8 mouse cellular contexts compared by ENCODE assay signal in genomic region chr9:121719347-121720331, GRCm38 (mm10). TPM values are rescaled to one million over a fixed set of nuclear protein-coding genes. Genes with fewer than 3 reads are reported as not detected.
DNase-seq lines count a peak whose midpoint lies in the region; ATAC-seq and TF ChIP-seq lines count a peak whose summit lies in the region.

No protein-coding gene starts in this region.

- no peaks in the 10 kb centered on the region for H3K36me3 ChIP-seq in embryonic facial prominence, embryonic 13.5 days
- no peaks in the 10 kb centered on the region for H3K36me3 ChIP-seq in liver, adult 2 months (ENCODE audit: control insufficient read depth, insufficient read depth, low read length)
- H3K36me3 ChIP-seq in myocyte (ENCODE audit: control insufficient read depth, insufficient read depth): no peaks in the 10 kb centered on the region

- peak overlapping the region; percentile 90 for H3K27ac ChIP-seq in layer of hippocampus, adult 2 months
- peak overlapping the region; percentile 94 for H3K27ac ChIP-seq in embryonic facial prominence, embryonic 13.5 days
- H3K27ac ChIP-seq in liver, adult 2 months (replicated peaks; ENCODE audit: insufficient read depth, low read depth, low read length): peak overlapping the region; percentile 68

- no peak for DNase-seq in layer of hippocampus, adult 2 months (ENCODE audit: low spot score in 2 of 2)
- no peak for DNase-seq in layer of hippocampus, adult 11-12 months (ENCODE audit: low spot score)
- DNase-seq in adrenal gland, adult 2 months: peak; percentile 52
- DNase-seq in heart, postnatal 4 days: peak; percentile 68
- DNase-seq in liver, adult 2 months (ENCODE audit: extremely low read depth, low read depth, low spot score): peak; percentile 55
- peak; percentile 44 for DNase-seq in thymus, postnatal 25 days

- peak; percentile 64 for ATAC-seq in embryonic facial prominence, embryonic 13.5 days (ENCODE audit: insufficient number of reproducible peaks, insufficient read depth, low FRiP score, low TSS enrichment, low read depth)

- H3K4me2 ChIP-seq in embryonic facial prominence, embryonic 13.5 days: peak overlapping the region; percentile 91
- H3K4me2 ChIP-seq in myocyte (ENCODE audit: low read depth): peak overlapping the region; percentile 90

- H3K9ac ChIP-seq in embryonic facial prominence, embryonic 13.5 days: peak overlapping the region; percentile 97
- H3K9ac ChIP-seq in liver, adult 2 months (ENCODE audit: low read depth, low read length): peak overlapping the region; percentile 90

- no peak for TF ChIP-seq POLR2A in liver, adult 2 months (IDR thresholded peaks at IDR 0.05; ENCODE audit: extremely low read depth, insufficient read depth, low read length)
- TF ChIP-seq POLR2A in myocyte (IDR thresholded peaks at IDR 0.05; ENCODE audit: insufficient read length, low read depth): peak; percentile 15

- 0 out of 2 replicates have a peak, but pooled peaks have one; percentile 2 for TF ChIP-seq CTCF in layer of hippocampus, adult 2 months (conservative IDR thresholded peaks at IDR 0.05)
- no peak for TF ChIP-seq CTCF in liver, adult 2 months (IDR thresholded peaks at IDR 0.05; ENCODE audit: low read depth, low read length)

- no peaks in the 10 kb centered on the region for H3K9me3 ChIP-seq in embryonic facial prominence, embryonic 13.5 days

- under 1% methylated on average over 72 of the region's 87 CpGs for whole genome bisulfite sequencing in embryonic facial prominence, embryonic 13.5 days
- under 1% methylated on average over 64 of the region's 87 CpGs for WGBS in liver, adult 2 months

- H3ac ChIP-seq in myocyte (ENCODE audit: control insufficient read depth, insufficient read length): peak overlapping the region; percentile 68

- peak overlapping the region; percentile 70 for H3K4me3 ChIP-seq in layer of hippocampus, adult 2 months
- peak overlapping the region; percentile 71 for H3K4me3 ChIP-seq in embryonic facial prominence, embryonic 13.5 days
- H3K4me3 ChIP-seq in liver, adult 2 months (ENCODE audit: insufficient read depth, low read depth, low read length): peak overlapping the region; percentile 83
- peak overlapping the region; percentile 80 for H3K4me3 ChIP-seq in myocyte

- no peaks in the 10 kb centered on the region for H3K27me3 ChIP-seq in embryonic facial prominence, embryonic 13.5 days
- no peaks in the 10 kb centered on the region for H3K27me3 ChIP-seq in liver, adult 2 months (ENCODE audit: control insufficient read depth, insufficient read depth, low read length)
- no peaks in the 10 kb centered on the region for H3K27me3 ChIP-seq in myocyte (ENCODE audit: control insufficient read depth, insufficient read depth, insufficient read length)

- H3K79me2 ChIP-seq in liver, adult 2 months (ENCODE audit: control insufficient read depth, insufficient read depth, low read length): peaks cover 2% of the 10 kb centered on the region; the same call in 1 of the 2 replicates
- peaks cover 52% of the 10 kb centered on the region for H3K79me2 ChIP-seq in myocyte (ENCODE audit: control insufficient read depth, insufficient read depth)

- peaks cover 8% of the 10 kb centered on the region for H3K4me1 ChIP-seq in embryonic facial prominence, embryonic 13.5 days
- peaks cover 12% of the 10 kb centered on the region for H3K4me1 ChIP-seq in liver, adult 2 months (ENCODE audit: control insufficient read depth, insufficient read depth, low read length)

TF ChIP-seq in myocyte, 11 proteins besides CTCF, POLR2A, EP300 and RAD21:
- TF ChIP-seq MYOG (IDR thresholded peaks at IDR 0.05; ENCODE audit: control insufficient read depth in 1 of 3, insufficient read depth in 1 of 3, insufficient read length in 2 of 3, low read depth in 2 of 3): peak in 1 of 3 experiments; percentile 34
- TF ChIP-seq TCF12 (IDR thresholded peaks at IDR 0.05; ENCODE audit: insufficient read depth, poor library complexity, severe bottlenecking): no peak
- peak in 2 of 3 experiments; percentile 16 to 41 for TF ChIP-seq MYOD1 (IDR thresholded peaks at IDR 0.05; ENCODE audit: control insufficient read depth in 1 of 3, insufficient read length in 2 of 3, low read depth in 2 of 3)

RNA-seq across cellular contexts. Expression of gene Nktr, which starts 0.7 kb away (rescaled TPM):
- 100 to 1,000 TPM; 104 to 127 TPM for total RNA-seq in layer of hippocampus, adult 2 months (2021)
- total RNA-seq in adrenal gland, adult 2 months (2021): 10 to 100 TPM; 54.2 to 83.7 TPM
- 24.9 and 25.0 TPM in 2 replicates for polyA plus RNA-seq in adrenal gland, adult 2 months (2012; rRNA removed)
- 70.1 and 84.9 TPM in 2 replicates for polyA plus RNA-seq in embryonic facial prominence, embryonic 13.5 days (2015; fragmentation: Nextera tagmentation; extraction: Ambion mirVana)
- total RNA-seq in heart, postnatal 4 days (2021): 10 to 100 TPM; 67.6 to 73.5 TPM
- total RNA-seq in liver, adult 2 months (2014; rRNA removed): 36.7 and 38.4 TPM in 2 replicates
- polyA plus RNA-seq in liver, adult 2 months (2012; rRNA removed): 13.0 and 27.2 TPM in 2 replicates
- polyA plus RNA-seq in myocyte (2012; fragmentation: generic; extraction: Trizol): 9.0 TPM

RNA-seq across cellular contexts. Expression of gene Ss18l2, which starts 9.5 kb away (rescaled TPM):
- total RNA-seq in layer of hippocampus, adult 2 months (2021): 10 to 100 TPM; 71.8 to 78.8 TPM
- total RNA-seq in adrenal gland, adult 2 months (2021): 10 to 100 TPM; 45.8 to 47.7 TPM
- 18.6 and 20.3 TPM in 2 replicates for polyA plus RNA-seq in adrenal gland, adult 2 months (2012; rRNA removed)
- polyA plus RNA-seq in embryonic facial prominence, embryonic 13.5 days (2015; fragmentation: Nextera tagmentation; extraction: Ambion mirVana): 115 and 129 TPM in 2 replicates
- 100 to 1,000 TPM; 115 to 127 TPM for total RNA-seq in heart, postnatal 4 days (2021)
- 82.4 and 83.3 TPM in 2 replicates for total RNA-seq in liver, adult 2 months (2014; rRNA removed)
- 35.2 and 56.8 TPM in 2 replicates for polyA plus RNA-seq in liver, adult 2 months (2012; rRNA removed)
- polyA plus RNA-seq in myocyte (2012; fragmentation: generic; extraction: Trizol): 81.5 TPM

RNA-seq across cellular contexts. Expression of gene Sec22c, which starts 14.3 kb away (rescaled TPM):
- total RNA-seq in layer of hippocampus, adult 2 months (2021): 10 to 100 TPM; 27.5 to 32.8 TPM
- 1 to 10 TPM; 5.0 to 5.4 TPM for total RNA-seq in adrenal gland, adult 2 months (2021)
- polyA plus RNA-seq in adrenal gland, adult 2 months (2012; rRNA removed): 10.1 TPM in 2 replicates
- polyA plus RNA-seq in embryonic facial prominence, embryonic 13.5 days (2015; fragmentation: Nextera tagmentation; extraction: Ambion mirVana): 15.8 and 16.8 TPM in 2 replicates
- 1 to 10 TPM; 5.1 to 6.4 TPM for total RNA-seq in heart, postnatal 4 days (2021)
- total RNA-seq in liver, adult 2 months (2014; rRNA removed): 3.7 and 4.1 TPM in 2 replicates
- 5.7 and 9.5 TPM in 2 replicates for polyA plus RNA-seq in liver, adult 2 months (2012; rRNA removed)
- 6.2 TPM for polyA plus RNA-seq in myocyte (2012; fragmentation: generic; extraction: Trizol)

RNA-seq across cellular contexts. Expression of gene Zfp651, which starts 39.5 kb away (rescaled TPM):
- total RNA-seq in layer of hippocampus, adult 2 months (2021): 100 to 1,000 TPM; 101 to 102 TPM
- total RNA-seq in adrenal gland, adult 2 months (2021): 10 to 100 TPM; 26.6 to 49.7 TPM
- polyA plus RNA-seq in adrenal gland, adult 2 months (2012; rRNA removed): 36.6 and 51.5 TPM in 2 replicates
- 14.0 and 16.5 TPM in 2 replicates for polyA plus RNA-seq in embryonic facial prominence, embryonic 13.5 days (2015; fragmentation: Nextera tagmentation; extraction: Ambion mirVana)
- total RNA-seq in heart, postnatal 4 days (2021): 10 to 100 TPM; 75.6 to 81.6 TPM
- 0.27 and 0.37 TPM in 2 replicates for total RNA-seq in liver, adult 2 months (2014; rRNA removed)
- polyA plus RNA-seq in liver, adult 2 months (2012; rRNA removed): 0.62 and 1.2 TPM in 2 replicates
- polyA plus RNA-seq in myocyte (2012; fragmentation: generic; extraction: Trizol): 47.0 TPM

RNA-seq across cellular contexts. Expression of gene Klhl40, which starts 57.8 kb away (rescaled TPM):
- total RNA-seq in layer of hippocampus, adult 2 months (2021): 1 to 10 TPM; 3.3 to 4.6 TPM
- total RNA-seq in adrenal gland, adult 2 months (2021): not detected
- polyA plus RNA-seq in adrenal gland, adult 2 months (2012; rRNA removed): not detected in 2 replicates
- polyA plus RNA-seq in embryonic facial prominence, embryonic 13.5 days (2015; fragmentation: Nextera tagmentation; extraction: Ambion mirVana): 1.1 and 1.2 TPM in 2 replicates
- 10 to 100 TPM; 14.1 to 15.4 TPM for total RNA-seq in heart, postnatal 4 days (2021)
- total RNA-seq in liver, adult 2 months (2014; rRNA removed): 0.18 TPM in 1 of 2 replicates, not detected in the other
- polyA plus RNA-seq in liver, adult 2 months (2012; rRNA removed): not detected in 2 replicates
- polyA plus RNA-seq in myocyte (2012; fragmentation: generic; extraction: Trizol): 70.4 TPM

Comparison
In these comparisons a context has a peak if more than half of its experiments do, and no peak if none do; other contexts are left out.
1. DNase-seq: peak in adrenal gland, adult 2 months (single experiment), heart, postnatal 4 days (single experiment), liver, adult 2 months (single experiment) and thymus, postnatal 25 days (single experiment); none in layer of hippocampus, adult 2 months (0 of 2) and layer of hippocampus, adult 11-12 months (single experiment).
2. Peak in every context shown above with its lines, with median percentiles within 50 percentile points of each other: H3K27ac ChIP-seq and H3K4me3 ChIP-seq.